Mouse (Mus musculus) heart, postnatal 36 days (tissue): Measurements from ENCODE around the gene Tiam1. TPM values are rescaled to one million over a fixed set of nuclear protein-coding genes. Genes with fewer than 3 reads are reported as not detected.

Experiments used
- DNase-seq, 2 experiments: peaks; one replicate each; pipeline ENCODE4 v3.0.0; 2021 to 2022
- intact Hi-C: fragments of 180-260 bp; cut with DNase I; formaldehyde crosslinking; loops from one replicate; pipeline ENCODE4 v1.15.1; 2025
- total RNA-seq, 2 experiments: library from RNA; stranded (reverse); gene quantifications; 2 replicates each; pipeline ENCODE4 v1.2.3; 2021

The Tiam1 gene
- total RNA-seq, 2 experiments from 2014 or later, result 4.8 to 6.1 TPM

- DNase-seq, result no peak
- intact Hi-C loops, result no loop called here
These were observed 131.9 kb downstream of the Tiam1 start for GRCm38 (mm10) chr16:90011521-90012181.

- intact Hi-C loops, result no loop called here
- no peak for DNase-seq
These were observed 135.1 kb downstream of the Tiam1 start for GRCm38 (mm10) chr16:90008504-90008903.

GRCm38 (mm10) chr16:90007391-90007977 lies 136.1 kb downstream of the Tiam1 start:
- intact Hi-C loops, result no loop called here
- no peak for DNase-seq

GRCm38 (mm10) chr16:90003556-90003955 lies 140.0 kb downstream of the Tiam1 start:
- intact Hi-C loops, result no loop called here
- no peak for DNase-seq

- intact Hi-C loops, result no loop called here
- DNase-seq, result no peak
These were observed 148.4 kb downstream of the Tiam1 start for GRCm38 (mm10) chr16:89995155-89995554.

GRCm38 (mm10) chr16:89993991-89994825 lies 149.4 kb downstream of the Tiam1 start:
- DNase-seq, result no peak
- intact Hi-C loops, result loop anchor here (5.0 kb wide), 1 partner anchor 173 kb away; no protein-coding TSS in a partner anchor

- intact Hi-C loops, result loop anchor here (5.0 kb wide), 1 partner anchor 174 kb away; no protein-coding TSS in a partner anchor
- DNase-seq, result no peak
These were observed 150.1 kb downstream of the Tiam1 start for GRCm38 (mm10) chr16:89993506-89993905.

GRCm38 (mm10) chr16:89991701-89992152 lies 151.8 kb downstream of the Tiam1 start:
- intact Hi-C loops, result loop anchor here (5.0 kb wide), 1 partner anchor 176 kb away; no protein-coding TSS in a partner anchor

GRCm38 (mm10) chr16:89990288-89990955 lies 153.1 kb downstream of the Tiam1 start:
- no peak for DNase-seq
- intact Hi-C loops, result loop anchor here (5.0 kb wide), 1 partner anchor 177 kb away; no protein-coding TSS in a partner anchor

More at GRCm38 (mm10) chr16:89991701-89992152, 151.8 kb downstream of the Tiam1 start:
- peak; percentile 61 to 70 for DNase-seq

GRCm38 (mm10) chr16:89989816-89990215 lies 153.8 kb downstream of the Tiam1 start:
- intact Hi-C loops, result loop anchor here (5.0 kb wide), 1 partner anchor 177 kb away; no protein-coding TSS in a partner anchor

GRCm38 (mm10) chr16:89986672-89987362 lies 156.8 kb downstream of the Tiam1 start:
- intact Hi-C loops, result no loop called here
- DNase-seq, result no peak

More at GRCm38 (mm10) chr16:89989816-89990215, 153.8 kb downstream of the Tiam1 start:
- DNase-seq, result peak in 1 of 2 experiments; percentile 25

- DNase-seq, result peak in 1 of 2 experiments; percentile 15
- intact Hi-C loops, result no loop called here
These were observed 157.7 kb downstream of the Tiam1 start for GRCm38 (mm10) chr16:89985702-89986481.

GRCm38 (mm10) chr16:89980075-89980744 lies 163.4 kb downstream of the Tiam1 start:
- DNase-seq, result peak in 1 of 2 experiments; percentile 31
- intact Hi-C loops, result no loop called here

GRCm38 (mm10) chr16:89975441-89975840 lies 168.1 kb downstream of the Tiam1 start:
- intact Hi-C loops, result no loop called here
- DNase-seq, result no peak

GRCm38 (mm10) chr16:89973814-89974712 lies 169.5 kb downstream of the Tiam1 start:
- intact Hi-C loops, result no loop called here

GRCm38 (mm10) chr16:89972854-89973487 lies 170.6 kb downstream of the Tiam1 start:
- intact Hi-C loops, result no loop called here
- DNase-seq, result no peak

More at GRCm38 (mm10) chr16:89973814-89974712, 169.5 kb downstream of the Tiam1 start:
- no peak for DNase-seq

- DNase-seq, result no peak
- intact Hi-C loops, result no loop called here
These were observed 171.6 kb downstream of the Tiam1 start for GRCm38 (mm10) chr16:89972018-89972417.
